Mouse (Mus musculus) lung, adult 2 months (tissue): ENCODE data around the gene Lancl2. TPM values are rescaled to one million over a fixed set of nuclear protein-coding genes. Genes with fewer than 3 reads are reported as not detected.

Experiments
- DNase-seq: peaks from one replicate; pipeline ENCODE4 v3.0.0; 2022
- H3K4me1 ChIP-seq: fragments of 200-500 bp; 2 replicates; pipeline ENCODE4 v1.6.1; 2011; ENCODE audit warnings: low read length; ENCODE audit not compliant: control insufficient read depth, insufficient read depth
- H3K4me3 ChIP-seq: fragments of 200-500 bp; replicated peaks from 2 replicates; pipeline ENCODE3; 2011; ENCODE audit warnings: low read depth, mild to moderate bottlenecking, control low read depth, low read length; ENCODE audit errors: extremely low read depth
- CTCF ChIP-seq: fragments of 200-500 bp; IDR thresholded peaks from 2 replicates; pipeline ENCODE4 v1.5.1; 2011; ENCODE audit warnings: mild to moderate bottlenecking, low read length, control low read depth; ENCODE audit not compliant: insufficient read depth
- POLR2A ChIP-seq: fragments of 200-500 bp; IDR thresholded peaks from 2 replicates; pipeline ENCODE4 v1.6.1; 2011; ENCODE audit warnings: low read depth, mild to moderate bottlenecking, control low read depth, low read length, borderline replicate concordance; ENCODE audit errors: extremely low read depth
- WGBS: fragments of 180-500 bp; shearing (Covaris S2); methylation state at CpG from one replicate; pipeline ENCODE4 v1.1.7; 2018; 5-methylcytosine and 5-hydroxymethylcytosine counted together
- polyA plus RNA-seq: library from polyadenylated mRNA; depleted of rRNA; stranded (reverse); fragments of >200 nt; gene quantifications from 2 replicates; pipeline ENCODE4 v1.2.3, GENCODE M21; 2012; rRNA removed

The Lancl2 gene
- polyA plus RNA-seq, result 4.4 and 4.9 TPM in 2 replicates

- no peak for DNase-seq
- H3K4me3 ChIP-seq, result peak within 1 kb of the TSS; percentile 82
- no peak for TF ChIP-seq POLR2A
- H3K4me1 ChIP-seq, result no peaks in the 10 kb centered on the region; the same call in 1 of the 2 replicates
- WGBS, result under 1% methylated on average over 10 of the region's 10 CpGs
Measured at GRCm38 (mm10) chr6:57702376-57702742, at the start of gene Lancl2. Gene Lancl2, plus strand, starts transcription at chr6:57702540.

- WGBS, result 63% methylated on average over 4 of the region's 4 CpGs
- no peak for DNase-seq
- Histone ChIP-seq H3K4me3 (no peak overlapping the region), H3K4me1 (no peaks in the 10 kb centered on the region)
- TF ChIP-seq POLR2A, result no peak
- no peak for TF ChIP-seq CTCF
Measured at GRCm38 (mm10) chr6:57661295-57661694, 41.0 kb upstream of the Lancl2 start.

- WGBS, result 97% methylated on average over 1 of the region's 1 CpGs
- H3K4me3 ChIP-seq, result no peak overlapping the region
- TF ChIP-seq CTCF (no peak), POLR2A (no peak)
- DNase-seq, result no peak
- no peaks in the 10 kb centered on the region for H3K4me1 ChIP-seq
Measured at GRCm38 (mm10) chr6:57684156-57684555, 18.2 kb upstream of the Lancl2 start.

- TF ChIP-seq CTCF (no peak), POLR2A (peak; percentile 38; the same call in 1 of the 2 replicates)
- DNase-seq, result peak; percentile 83
- no peaks in the 10 kb centered on the region for H3K4me1 ChIP-seq
- under 1% methylated on average over 52 of the region's 52 CpGs for WGBS
- peak within 1 kb of the TSS; percentile 78 for H3K4me3 ChIP-seq
Measured at GRCm38 (mm10) chr6:57691467-57692261, 10.7 kb upstream of the Lancl2 start, which contains the start of gene Pyurf. Gene Pyurf, minus strand, starts transcription at chr6:57692078.

- H3K4me3 ChIP-seq, result no peak overlapping the region
- TF ChIP-seq CTCF, result no peak
- TF ChIP-seq POLR2A, result no peak
- no peaks in the 10 kb centered on the region for H3K4me1 ChIP-seq
- whole genome bisulfite sequencing, result 85% methylated on average over 3 of the region's 3 CpGs
- no peak for DNase-seq
Measured at GRCm38 (mm10) chr6:57693116-57693515, 9.2 kb upstream of the Lancl2 start.

GRCm38 (mm10) chr6:57701686-57702085 is 654 bp upstream of the Lancl2 start:
- DNase-seq, result no peak
- Histone ChIP-seq H3K4me3 (no peak overlapping the region), H3K4me1 (no peaks in the 10 kb centered on the region; the same call in 1 of the 2 replicates)
- TF ChIP-seq CTCF (no peak), POLR2A (no peak)
- WGBS, result 73% methylated on average over 4 of the region's 4 CpGs

- peak; percentile 97 for DNase-seq
- H3K4me3 ChIP-seq, result peak overlapping the region; percentile 82
- WGBS, result under 1% methylated on average over 59 of the region's 59 CpGs
- TF ChIP-seq POLR2A (peak; percentile 91; the same call in 1 of the 2 replicates), CTCF (no peak)
- no peaks in the 10 kb centered on the region; the same call in 1 of the 2 replicates for H3K4me1 ChIP-seq
Measured at GRCm38 (mm10) chr6:57702743-57703499, 581 bp downstream of the Lancl2 start.

GRCm38 (mm10) chr6:57703703-57704102 is 1.4 kb downstream of the Lancl2 start:
- no peak for DNase-seq
- 13% methylated on average over 2 of the region's 2 CpGs for WGBS

GRCm38 (mm10) chr6:57706721-57707120 is 4.4 kb downstream of the Lancl2 start:
- peak overlapping the region; percentile 30 for H3K4me3 ChIP-seq
- 36% methylated on average over 1 of the region's 1 CpGs for WGBS
- no peak for DNase-seq
- H3K4me1 ChIP-seq, result no peaks in the 10 kb centered on the region; the same call in 1 of the 2 replicates
- TF ChIP-seq POLR2A (no peak), CTCF (no peak)

More at GRCm38 (mm10) chr6:57703703-57704102, 1.4 kb downstream of the Lancl2 start:
- H3K4me1 ChIP-seq, result no peaks in the 10 kb centered on the region; the same call in 1 of the 2 replicates
- no peak for TF ChIP-seq CTCF
- no peak for TF ChIP-seq POLR2A
- peak overlapping the region; percentile 82 for H3K4me3 ChIP-seq

- TF ChIP-seq CTCF (no peak), POLR2A (no peak)
- 7% methylated on average over 1 of the region's 1 CpGs for WGBS
- no peak overlapping the region for H3K4me3 ChIP-seq
- no peaks in the 10 kb centered on the region; the same call in 1 of the 2 replicates for H3K4me1 ChIP-seq
- DNase-seq, result no peak
Measured at GRCm38 (mm10) chr6:57711726-57712125, 9.4 kb downstream of the Lancl2 start.
